Mouse (Mus musculus) liver, embryonic 15.5 days (tissue): ENCODE results near the gene 2210016F16Rik. TPM values are rescaled to one million over a fixed set of nuclear protein-coding genes. Genes with fewer than 3 reads are reported as not detected.
"Not testable (repeated sequence)": the region's sequence is repeated elsewhere in the genome, so short reads cannot be mapped to it uniquely, and the experiment has no call there.

Experiments
- ATAC-seq: fragments of 200-750 bp; cut with Nextera tagmentation; 2 replicates; pipeline ENCODE4 v1.8.0; 2017; ENCODE audit warnings: moderate number of reproducible peaks, mild to moderate bottlenecking, moderate library complexity; ENCODE audit not compliant: insufficient read depth
- H3K27ac ChIP-seq: fragments of 300-500 bp; sonication (generic); replicated peaks from 2 replicates; pipeline ENCODE4 v1.5.1; 2015; ENCODE audit warnings: mild to moderate bottlenecking, inconsistent platforms
- H3K27me3 ChIP-seq: fragments of 300-500 bp; sonication (generic); 2 replicates; pipeline ENCODE4 v1.6.1; 2015; ENCODE audit warnings: mild to moderate bottlenecking, inconsistent platforms
- H3K36me3 ChIP-seq: fragments of 300-500 bp; sonication (generic); replicated peaks from 2 replicates; pipeline ENCODE4 v1.6.1; 2015; ENCODE audit warnings: moderate library complexity, mild to moderate bottlenecking, inconsistent platforms
- H3K4me1 ChIP-seq: fragments of 300-500 bp; sonication (generic); replicated peaks from 2 replicates; pipeline ENCODE4 v1.6.1; 2015; ENCODE audit warnings: inconsistent platforms
- H3K4me2 ChIP-seq: fragments of 300-500 bp; sonication (generic); 2 replicates; pipeline ENCODE4 v1.6.1; 2015; ENCODE audit warnings: moderate library complexity, mild to moderate bottlenecking, inconsistent platforms
- H3K4me3 ChIP-seq: fragments of 300-500 bp; sonication (generic); replicated peaks from 2 replicates; pipeline ENCODE4 v1.5.1; 2015; ENCODE audit warnings: mild to moderate bottlenecking, inconsistent platforms
- H3K9ac ChIP-seq: fragments of 300-500 bp; sonication (generic); 2 replicates; pipeline ENCODE4 v1.6.1; 2015; ENCODE audit warnings: moderate library complexity, mild to moderate bottlenecking, inconsistent platforms
- H3K9me3 ChIP-seq: fragments of 300-500 bp; sonication (generic); replicated peaks from 2 replicates; pipeline ENCODE4 v1.6.1; 2016; ENCODE audit warnings: inconsistent platforms
- WGBS: fragments of 180-500 bp; shearing (Covaris S2); methylation state at CpG from one replicate; pipeline ENCODE4 v1.1.7; 2015; ENCODE audit warnings: mixed read lengths; ENCODE audit not compliant: insufficient replicate concordance; 5-methylcytosine and 5-hydroxymethylcytosine counted together
- polyA plus RNA-seq: library from polyadenylated mRNA; unstranded; fragments of >200 nt; fragmentation: Nextera tagmentation; extraction: Ambion mirVana; gene quantifications from 2 replicates; pipeline ENCODE4 v1.2.1, GENCODE M21; 2015

The 2210016F16Rik gene
- polyA plus RNA-seq: 17.5 and 18.5 TPM in 2 replicates

GRCm38 (mm10) chr13:58384779-58385546 lies at the start of gene 2210016F16Rik:
2210016F16Rik (minus strand) TSS chr13:58385225.
- Histone ChIP-seq H3K27me3 (no peaks in the 10 kb centered on the region), H3K27ac (peak within 1 kb of the TSS; percentile 56; the same call in 1 of the 2 replicates), H3K9ac (peak within 1 kb of the TSS; percentile 88), H3K4me1 (peaks cover 25% of the 10 kb centered on the region), H3K9me3 (peaks cover 11% of the 10 kb centered on the region; the same call in 1 of the 2 replicates), H3K36me3 (peaks cover 33% of the 10 kb centered on the region), H3K4me3 (peak within 1 kb of the TSS; percentile 88), H3K4me2 (peak within 1 kb of the TSS; percentile 78)
- 2% methylated on average over 74 of the region's 80 CpGs for WGBS
- ATAC-seq: peak; percentile 76

GRCm38 (mm10) chr13:58423061-58423660 lies 38.1 kb upstream of the 2210016F16Rik start:
- Histone ChIP-seq H3K4me2 (no peak overlapping the region), H3K27me3 (peaks cover 13% of the 10 kb centered on the region; the same call in 1 of the 2 replicates), H3K9me3 (no peaks in the 10 kb centered on the region), H3K27ac (no peak overlapping the region), H3K4me1 (no peaks in the 10 kb centered on the region), H3K4me3 (no peak overlapping the region), H3K36me3 (no peaks in the 10 kb centered on the region), H3K9ac (no peak overlapping the region)
- ATAC-seq: no peak
- WGBS: 46% methylated on average over 10 of the region's 10 CpGs

- Histone ChIP-seq H3K9ac (no peak overlapping the region), H3K4me2 (no peak overlapping the region), H3K27ac (no peak overlapping the region), H3K36me3 (no peaks in the 10 kb centered on the region), H3K27me3 (peaks cover 12% of the 10 kb centered on the region; the same call in 1 of the 2 replicates), H3K4me1 (no peaks in the 10 kb centered on the region), H3K4me3 (no peak overlapping the region), H3K9me3 (no peaks in the 10 kb centered on the region)
- ATAC-seq: no peak
- WGBS: 52% methylated on average over 4 of the region's 4 CpGs
Observed at GRCm38 (mm10) chr13:58422242-58422641, 37.2 kb upstream of the 2210016F16Rik start.

GRCm38 (mm10) chr13:58421026-58421425 lies 36.0 kb upstream of the 2210016F16Rik start:
- Histone ChIP-seq H3K27ac (no peak overlapping the region), H3K27me3 (peaks cover 4% of the 10 kb centered on the region; the same call in 1 of the 2 replicates), H3K36me3 (no peaks in the 10 kb centered on the region), H3K4me2 (no peak overlapping the region), H3K9me3 (no peaks in the 10 kb centered on the region), H3K4me1 (no peaks in the 10 kb centered on the region), H3K9ac (no peak overlapping the region), H3K4me3 (no peak overlapping the region)
- ATAC-seq: no peak
- WGBS: 66% methylated on average over 4 of the region's 4 CpGs

GRCm38 (mm10) chr13:58419266-58419665 lies 34.2 kb upstream of the 2210016F16Rik start:
- Histone ChIP-seq H3K27ac (no peak overlapping the region), H3K4me2 (no peak overlapping the region), H3K9ac (no peak overlapping the region), H3K36me3 (no peaks in the 10 kb centered on the region), H3K4me3 (no peak overlapping the region), H3K27me3 (no peaks in the 10 kb centered on the region; the same call in 1 of the 2 replicates), H3K4me1 (no peaks in the 10 kb centered on the region), H3K9me3 (no peaks in the 10 kb centered on the region)
- WGBS: 72% methylated on average over 1 of the region's 1 CpGs
- no peak for ATAC-seq

GRCm38 (mm10) chr13:58418656-58419055 lies 33.6 kb upstream of the 2210016F16Rik start:
- Histone ChIP-seq H3K4me1 (no peaks in the 10 kb centered on the region), H3K36me3 (no peaks in the 10 kb centered on the region), H3K27ac (no peak overlapping the region), H3K4me3 (no peak overlapping the region), H3K9ac (no peak overlapping the region), H3K27me3 (no peaks in the 10 kb centered on the region; the same call in 1 of the 2 replicates), H3K9me3 (no peaks in the 10 kb centered on the region), H3K4me2 (no peak overlapping the region)
- 65% methylated on average over 4 of the region's 4 CpGs for WGBS
- no peak for ATAC-seq

GRCm38 (mm10) chr13:58415838-58416237 lies 30.8 kb upstream of the 2210016F16Rik start:
- no peak for ATAC-seq
- Histone ChIP-seq H3K9ac (no peak overlapping the region), H3K4me2 (no peak overlapping the region), H3K9me3 (no peaks in the 10 kb centered on the region), H3K36me3 (peaks cover 18% of the 10 kb centered on the region; the same call in 1 of the 2 replicates), H3K27ac (no peak overlapping the region), H3K4me3 (no peak overlapping the region), H3K27me3 (no peaks in the 10 kb centered on the region), H3K4me1 (no peaks in the 10 kb centered on the region)
- 68% methylated on average over 5 of the region's 5 CpGs for WGBS

- H3K4me2 ChIP-seq: no peak overlapping the region
- H3K9me3 ChIP-seq: no peaks in the 10 kb centered on the region
- ATAC-seq: no peak
- no peak overlapping the region for H3K9ac ChIP-seq
- peaks cover 19% of the 10 kb centered on the region for H3K36me3 ChIP-seq
- no peak overlapping the region for H3K4me3 ChIP-seq
- WGBS: 74% methylated on average over 6 of the region's 6 CpGs
- H3K27me3 ChIP-seq: no peaks in the 10 kb centered on the region
- H3K4me1 ChIP-seq: no peaks in the 10 kb centered on the region
- no peak overlapping the region for H3K27ac ChIP-seq
Observed at GRCm38 (mm10) chr13:58415374-58415773, 30.3 kb upstream of the 2210016F16Rik start.

GRCm38 (mm10) chr13:58411073-58411472 lies 26.0 kb upstream of the 2210016F16Rik start:
- Histone ChIP-seq H3K36me3 (peaks cover 31% of the 10 kb centered on the region), H3K4me3 (no peak overlapping the region), H3K4me1 (no peaks in the 10 kb centered on the region; the same call in 1 of the 2 replicates), H3K4me2 (no peak overlapping the region), H3K9ac (no peak overlapping the region), H3K27ac (no peak overlapping the region), H3K27me3 (no peaks in the 10 kb centered on the region), H3K9me3 (no peaks in the 10 kb centered on the region)
- ATAC-seq: no peak
- 83% methylated on average over 4 of the region's 4 CpGs for WGBS

- H3K36me3 ChIP-seq: peaks cover 13% of the 10 kb centered on the region
- H3K4me3 ChIP-seq: peak within 1 kb of the TSS; percentile 96
- 4% methylated on average over 17 of the region's 17 CpGs for WGBS
- H3K9me3 ChIP-seq, ATAC-seq, H3K27me3 ChIP-seq: not testable (repeated sequence)
- peaks cover 25% of the 10 kb centered on the region for H3K4me1 ChIP-seq
- peak within 1 kb of the TSS; percentile 97 for H3K27ac ChIP-seq
- H3K4me2 ChIP-seq: peak within 1 kb of the TSS; percentile 83
- peak within 1 kb of the TSS; percentile 99 for H3K9ac ChIP-seq
Observed at GRCm38 (mm10) chr13:58403243-58403642, 18.2 kb upstream of the 2210016F16Rik start, which contains the start of gene Hnrnpk. Hnrnpk (minus strand) TSS chr13:58403343.

- peak overlapping the region; percentile 96 for H3K4me3 ChIP-seq
- ATAC-seq: peak; percentile 11
- peak overlapping the region; percentile 83 for H3K4me2 ChIP-seq
- no peaks in the 10 kb centered on the region for H3K9me3 ChIP-seq
- peak overlapping the region; percentile 99 for H3K9ac ChIP-seq
- 0% methylated on average over 38 of the region's 48 CpGs for WGBS
- peaks cover 17% of the 10 kb centered on the region for H3K36me3 ChIP-seq
- peaks cover 26% of the 10 kb centered on the region for H3K4me1 ChIP-seq
- H3K27ac ChIP-seq: peak overlapping the region; percentile 97
- H3K27me3 ChIP-seq: no peaks in the 10 kb centered on the region
Observed at GRCm38 (mm10) chr13:58402744-58403110, 17.7 kb upstream of the 2210016F16Rik start.
